Mouse (Mus musculus): ENCODE measurements at regions not wholly inside any gene's neighbourhood (a gene's known extent, or its start where the extent isn't known, plus 50 kb on each side); places are given as distances from the start of the nearest gene placed in this dataset.

GRCm38 (mm10) chr5:64653764-64654163 lies 149.4 kb upstream of the Klf3 start:
- no peak for DNase-seq (ENCODE audit: low read depth)

GRCm38 (mm10) chr5:64655286-64655685 lies 147.9 kb upstream of the Klf3 start:
- peak; percentile 62 for DNase-seq (ENCODE audit: low read depth)

- no peak for DNase-seq (ENCODE audit: low read depth)
Measured at GRCm38 (mm10) chr5:64661959-64662358, 141.2 kb upstream of the Klf3 start.

- no peak for DNase-seq (ENCODE audit: low read depth)
Measured at GRCm38 (mm10) chr5:64662476-64662875, 140.7 kb upstream of the Klf3 start.

GRCm38 (mm10) chr5:64663766-64664165 lies 139.4 kb upstream of the Klf3 start:
- DNase-seq (ENCODE audit: low read depth): no peak

- no peak for DNase-seq (ENCODE audit: low read depth)
Measured at GRCm38 (mm10) chr5:64665064-64665463, 138.1 kb upstream of the Klf3 start.

GRCm38 (mm10) chr5:64666256-64666655 lies 136.9 kb upstream of the Klf3 start:
- no peak for DNase-seq (ENCODE audit: low read depth)

- no peak for DNase-seq (ENCODE audit: low read depth)
Measured at GRCm38 (mm10) chr5:64667053-64667452, 136.1 kb upstream of the Klf3 start.

- DNase-seq (ENCODE audit: low read depth): no peak
Measured at GRCm38 (mm10) chr5:64673861-64674260, 129.3 kb upstream of the Klf3 start.

GRCm38 (mm10) chr5:64676214-64676945 lies 126.8 kb upstream of the Klf3 start:
- no peak for DNase-seq (ENCODE audit: low read depth)

- DNase-seq (ENCODE audit: low read depth): no peak
Measured at GRCm38 (mm10) chr5:64676946-64677588, 126.1 kb upstream of the Klf3 start.

GRCm38 (mm10) chr5:64678706-64679105 lies 124.5 kb upstream of the Klf3 start:
- DNase-seq (ENCODE audit: low read depth): no peak

GRCm38 (mm10) chr5:64679996-64680625 lies 123.1 kb upstream of the Klf3 start:
- DNase-seq (ENCODE audit: low read depth): no peak

GRCm38 (mm10) chr5:64681161-64681560 lies 122.0 kb upstream of the Klf3 start:
- DNase-seq (ENCODE audit: low read depth): no peak

GRCm38 (mm10) chr5:64682326-64682845 lies 120.8 kb upstream of the Klf3 start:
- no peak for DNase-seq (ENCODE audit: low read depth)

GRCm38 (mm10) chr5:64683419-64683818 lies 119.8 kb upstream of the Klf3 start:
- DNase-seq (ENCODE audit: low read depth): no peak

- no peak for DNase-seq (ENCODE audit: low read depth)
Measured at GRCm38 (mm10) chr5:64684275-64684674, 118.9 kb upstream of the Klf3 start.

- DNase-seq (ENCODE audit: low read depth): no peak
Measured at GRCm38 (mm10) chr5:64690148-64690547, 113.0 kb upstream of the Klf3 start.

GRCm38 (mm10) chr5:64691406-64692100 lies 111.6 kb upstream of the Klf3 start:
- no peak for DNase-seq (ENCODE audit: low read depth)

GRCm38 (mm10) chr5:64692335-64692734 lies 110.9 kb upstream of the Klf3 start:
- no peak for DNase-seq (ENCODE audit: low read depth)

- DNase-seq (ENCODE audit: low read depth): no peak
Measured at GRCm38 (mm10) chr5:64693616-64694015, 109.6 kb upstream of the Klf3 start.

GRCm38 (mm10) chr5:64694606-64695005 lies 108.6 kb upstream of the Klf3 start:
- DNase-seq (ENCODE audit: low read depth): no peak
